Mouse (Mus musculus) megakaryocyte, embryonic 14.5 days (primary cell): ENCODE results near the gene Tmem17. TPM values are rescaled to one million over a fixed set of nuclear protein-coding genes. Genes with fewer than 3 reads are reported as not detected.

ENCODE experiments used
- H3K27me3 ChIP-seq: replicated peaks from 2 replicates; pipeline ENCODE3; 2012; ENCODE audit warnings: inconsistent platforms
- H3K36me3 ChIP-seq: replicated peaks from 2 replicates; pipeline ENCODE3; 2012; ENCODE audit warnings: low read length, inconsistent platforms, mixed read lengths
- H3K4me1 ChIP-seq: 2 replicates; pipeline ENCODE4 v1.6.1; 2012; ENCODE audit warnings: inconsistent platforms
- H3K4me3 ChIP-seq: replicated peaks from 2 replicates; pipeline ENCODE3; 2012; ENCODE audit warnings: moderate library complexity, mild to moderate bottlenecking, inconsistent platforms
- H3K9me3 ChIP-seq: 2 replicates; pipeline ENCODE4 v1.6.1; 2012; ENCODE audit warnings: inconsistent platforms
- FLI1 ChIP-seq: IDR thresholded peaks from 2 replicates; pipeline ENCODE4 v1.6.1; 2012; ENCODE audit warnings: low read length, inconsistent platforms, mixed read lengths
- GATA1 ChIP-seq: IDR thresholded peaks from 3 replicates; pipeline ENCODE4 v1.6.1; 2012; ENCODE audit warnings: mixed read lengths, low read length, inconsistent platforms, borderline replicate concordance
- polyA plus RNA-seq: library from polyadenylated mRNA; stranded (reverse); fragments of >175 nt; gene quantifications from 2 replicates; pipeline ENCODE4 v1.2.3, GENCODE M21; 2012; ENCODE audit warnings: low replicate concordance; ENCODE audit not compliant: insufficient read depth

The Tmem17 gene
- polyA plus RNA-seq, 1 experiment = 0.31 TPM

- Histone ChIP-seq H3K27me3 (no peaks in the 10 kb centered on the region), H3K4me3 (no peak overlapping the region), H3K9me3 (peaks cover 4% of the 10 kb centered on the region), H3K4me1 (no peaks in the 10 kb centered on the region), H3K36me3 (no peaks in the 10 kb centered on the region)
- TF ChIP-seq GATA1 (no peak), FLI1 (no peak)
These were observed 10.9 kb upstream of the Tmem17 start for GRCm38 (mm10) chr11:22500771-22501566.

GRCm38 (mm10) chr11:22513075-22513474 is 1.2 kb downstream of the Tmem17 start:
- TF ChIP-seq GATA1 (no peak), FLI1 (no peak)
- Histone ChIP-seq H3K27me3 (no peaks in the 10 kb centered on the region), H3K36me3 (no peaks in the 10 kb centered on the region), H3K9me3 (peaks cover 4% of the 10 kb centered on the region; the same call in 1 of the 2 replicates), H3K4me1 (peaks cover 8% of the 10 kb centered on the region), H3K4me3 (peak overlapping the region; percentile 95)

- TF ChIP-seq GATA1 (no peak), FLI1 (no peak)
- Histone ChIP-seq H3K4me1 (peaks cover 8% of the 10 kb centered on the region), H3K36me3 (no peaks in the 10 kb centered on the region), H3K9me3 (peaks cover 5% of the 10 kb centered on the region), H3K4me3 (no peak overlapping the region), H3K27me3 (no peaks in the 10 kb centered on the region)
These were observed 3.2 kb downstream of the Tmem17 start for GRCm38 (mm10) chr11:22515061-22515460.

GRCm38 (mm10) chr11:22518445-22518844 is 6.6 kb downstream of the Tmem17 start:
- TF ChIP-seq GATA1 = no peak
- TF ChIP-seq FLI1 = no peak
- no peaks in the 10 kb centered on the region for H3K36me3 ChIP-seq
- H3K4me1 ChIP-seq = no peaks in the 10 kb centered on the region

GRCm38 (mm10) chr11:22520251-22520650 is 8.4 kb downstream of the Tmem17 start:
- Histone ChIP-seq H3K27me3 (no peaks in the 10 kb centered on the region), H3K36me3 (no peaks in the 10 kb centered on the region), H3K9me3 (peaks cover 12% of the 10 kb centered on the region), H3K4me1 (no peaks in the 10 kb centered on the region), H3K4me3 (no peak overlapping the region)
- no peak for TF ChIP-seq FLI1
- TF ChIP-seq GATA1 = no peak

More at GRCm38 (mm10) chr11:22518445-22518844, 6.6 kb downstream of the Tmem17 start:
- H3K4me3 ChIP-seq = no peak overlapping the region
- H3K9me3 ChIP-seq = peaks cover 12% of the 10 kb centered on the region
- no peaks in the 10 kb centered on the region for H3K27me3 ChIP-seq

- peaks cover 16% of the 10 kb centered on the region for H3K9me3 ChIP-seq
- TF ChIP-seq FLI1 (no peak), GATA1 (no peak)
- H3K36me3 ChIP-seq = no peaks in the 10 kb centered on the region
These were observed 12.7 kb downstream of the Tmem17 start for GRCm38 (mm10) chr11:22524606-22525005.

GRCm38 (mm10) chr11:22540600-22540999 is 28.7 kb downstream of the Tmem17 start:
- H3K9me3 ChIP-seq = no peaks in the 10 kb centered on the region
- no peaks in the 10 kb centered on the region for H3K4me1 ChIP-seq
- no peaks in the 10 kb centered on the region for H3K27me3 ChIP-seq
- TF ChIP-seq GATA1 = no peak
- no peak for TF ChIP-seq FLI1
- no peak overlapping the region for H3K4me3 ChIP-seq
- no peaks in the 10 kb centered on the region for H3K36me3 ChIP-seq

More at GRCm38 (mm10) chr11:22524606-22525005, 12.7 kb downstream of the Tmem17 start:
- no peaks in the 10 kb centered on the region for H3K27me3 ChIP-seq
- H3K4me3 ChIP-seq = no peak overlapping the region
- no peaks in the 10 kb centered on the region for H3K4me1 ChIP-seq

GRCm38 (mm10) chr11:22560061-22560460 is 48.2 kb downstream of the Tmem17 start:
- no peaks in the 10 kb centered on the region for H3K36me3 ChIP-seq
- no peaks in the 10 kb centered on the region for H3K9me3 ChIP-seq
- H3K4me1 ChIP-seq = no peaks in the 10 kb centered on the region
- H3K27me3 ChIP-seq = no peaks in the 10 kb centered on the region
- TF ChIP-seq FLI1 = no peak
- TF ChIP-seq GATA1 = no peak
- H3K4me3 ChIP-seq = no peak overlapping the region

GRCm38 (mm10) chr11:22560503-22561328 is 48.8 kb downstream of the Tmem17 start:
- H3K4me1 ChIP-seq = no peaks in the 10 kb centered on the region
- peak overlapping the region; percentile 28 for H3K4me3 ChIP-seq
- TF ChIP-seq FLI1 (no peak), GATA1 (no peak)
- no peaks in the 10 kb centered on the region for H3K36me3 ChIP-seq
- no peaks in the 10 kb centered on the region for H3K27me3 ChIP-seq
- no peaks in the 10 kb centered on the region for H3K9me3 ChIP-seq

GRCm38 (mm10) chr11:22561329-22561592 is 49.4 kb downstream of the Tmem17 start:
- peak overlapping the region; percentile 28 for H3K4me3 ChIP-seq
- H3K27me3 ChIP-seq = no peaks in the 10 kb centered on the region
- no peaks in the 10 kb centered on the region for H3K9me3 ChIP-seq
- H3K4me1 ChIP-seq = no peaks in the 10 kb centered on the region
- TF ChIP-seq GATA1 = no peak
- TF ChIP-seq FLI1 = no peak
- no peaks in the 10 kb centered on the region for H3K36me3 ChIP-seq
